Mouse (Mus musculus) kidney, embryonic 15.5 days (tissue): ENCODE measurements around the gene Parp3. TPM values are rescaled to one million over a fixed set of nuclear protein-coding genes. Genes with fewer than 3 reads are reported as not detected.

Experiments used
- ATAC-seq: fragments of 200-750 bp; cut with Nextera tagmentation; replicated peaks from 2 replicates; pipeline ENCODE4 v1.8.0; 2017; ENCODE audit warnings: moderate TSS enrichment; ENCODE audit not compliant: low FRiP score
- H3K27ac ChIP-seq: fragments of 300-500 bp; sonication (generic); 2 replicates; pipeline ENCODE4 v1.5.1; 2015; ENCODE audit warnings: mild to moderate bottlenecking, inconsistent platforms
- H3K27me3 ChIP-seq: fragments of 300-500 bp; sonication (generic); 2 replicates; pipeline ENCODE4 v1.6.1; 2015; ENCODE audit warnings: inconsistent platforms
- H3K36me3 ChIP-seq: fragments of 300-500 bp; sonication (generic); 2 replicates; pipeline ENCODE4 v1.6.1; 2015; ENCODE audit warnings: inconsistent platforms
- H3K4me1 ChIP-seq: fragments of 300-500 bp; sonication (generic); 2 replicates; pipeline ENCODE4 v1.6.1; 2015; ENCODE audit warnings: inconsistent platforms
- H3K4me2 ChIP-seq: fragments of 300-500 bp; sonication (generic); 2 replicates; pipeline ENCODE4 v1.6.1; 2015; ENCODE audit warnings: moderate library complexity, mild to moderate bottlenecking, inconsistent platforms
- H3K4me3 ChIP-seq: fragments of 300-500 bp; sonication (generic); replicated peaks from 2 replicates; pipeline ENCODE4 v1.5.1; 2015; ENCODE audit warnings: mild to moderate bottlenecking, inconsistent platforms
- H3K9ac ChIP-seq: fragments of 300-500 bp; sonication (generic); 2 replicates; pipeline ENCODE4 v1.6.1; 2015; ENCODE audit warnings: mild to moderate bottlenecking, inconsistent platforms
- H3K9me3 ChIP-seq: fragments of 300-500 bp; sonication (generic); replicated peaks from 2 replicates; pipeline ENCODE4 v1.6.1; 2016; ENCODE audit warnings: inconsistent platforms
- WGBS: fragments of 180-500 bp; shearing (Covaris S2); methylation state at CpG from one replicate; pipeline ENCODE4 v1.1.7; 2015; ENCODE audit warnings: mixed read lengths; 5-methylcytosine and 5-hydroxymethylcytosine counted together
- polyA plus RNA-seq: library from polyadenylated mRNA; unstranded; fragments of >200 nt; fragmentation: Nextera tagmentation; extraction: Ambion mirVana; gene quantifications from 2 replicates; pipeline ENCODE4 v1.2.1, GENCODE M21; 2015

Gene Parp3
- polyA plus RNA-seq, 1 experiment from 2014 or later: 4.3 TPM

DNA sequence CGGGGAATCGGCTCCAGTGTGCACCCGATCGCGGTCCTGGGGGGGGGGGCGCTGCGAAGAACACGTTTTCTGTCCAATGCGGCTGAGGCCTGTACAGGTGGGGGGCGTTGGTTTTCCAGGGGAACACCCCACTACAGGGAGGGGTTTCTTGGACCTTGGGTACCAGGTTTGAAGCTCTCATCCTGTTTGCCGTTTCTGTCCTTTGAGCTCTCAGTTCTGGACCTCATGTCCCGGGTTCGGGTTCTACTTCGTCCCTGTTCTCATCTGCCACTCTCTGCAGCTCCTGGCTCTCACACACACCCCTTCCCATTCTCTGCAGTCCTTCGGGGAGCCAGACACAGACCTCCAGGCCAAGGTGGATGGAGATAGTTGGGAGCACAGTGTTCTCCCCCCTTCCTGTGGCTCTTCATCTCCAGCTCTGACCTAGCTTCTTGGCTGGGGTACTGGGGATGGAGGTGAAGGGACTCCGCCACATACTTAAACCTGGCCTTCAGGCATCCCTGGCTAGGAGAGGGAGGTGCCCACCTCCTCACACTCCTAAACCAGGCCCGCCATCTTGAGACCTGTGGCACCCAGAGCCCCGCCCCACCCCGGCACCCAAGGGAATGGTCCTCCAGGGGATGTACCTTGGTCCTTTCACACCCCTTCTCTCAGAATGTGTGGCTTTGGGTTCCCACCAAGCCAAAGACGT is 22.5 kb downstream of the Parp3 start:
- H3K9ac ChIP-seq: peak overlapping the region; percentile 85
- H3K4me1 ChIP-seq: peaks cover 92% of the 10 kb centered on the region
- H3K9me3 ChIP-seq: no peaks in the 10 kb centered on the region
- H3K4me3 ChIP-seq: peak overlapping the region; percentile 82
- 0 out of 2 replicates have a peak, but pooled peaks have one; percentile 3 for ATAC-seq
- peak overlapping the region; percentile 97 for H3K4me2 ChIP-seq
- no peaks in the 10 kb centered on the region for H3K27me3 ChIP-seq
- WGBS: under 1% methylated on average over 19 of the region's 20 CpGs
- H3K36me3 ChIP-seq: no peaks in the 10 kb centered on the region
- H3K27ac ChIP-seq: peak overlapping the region; percentile 98

DNA sequence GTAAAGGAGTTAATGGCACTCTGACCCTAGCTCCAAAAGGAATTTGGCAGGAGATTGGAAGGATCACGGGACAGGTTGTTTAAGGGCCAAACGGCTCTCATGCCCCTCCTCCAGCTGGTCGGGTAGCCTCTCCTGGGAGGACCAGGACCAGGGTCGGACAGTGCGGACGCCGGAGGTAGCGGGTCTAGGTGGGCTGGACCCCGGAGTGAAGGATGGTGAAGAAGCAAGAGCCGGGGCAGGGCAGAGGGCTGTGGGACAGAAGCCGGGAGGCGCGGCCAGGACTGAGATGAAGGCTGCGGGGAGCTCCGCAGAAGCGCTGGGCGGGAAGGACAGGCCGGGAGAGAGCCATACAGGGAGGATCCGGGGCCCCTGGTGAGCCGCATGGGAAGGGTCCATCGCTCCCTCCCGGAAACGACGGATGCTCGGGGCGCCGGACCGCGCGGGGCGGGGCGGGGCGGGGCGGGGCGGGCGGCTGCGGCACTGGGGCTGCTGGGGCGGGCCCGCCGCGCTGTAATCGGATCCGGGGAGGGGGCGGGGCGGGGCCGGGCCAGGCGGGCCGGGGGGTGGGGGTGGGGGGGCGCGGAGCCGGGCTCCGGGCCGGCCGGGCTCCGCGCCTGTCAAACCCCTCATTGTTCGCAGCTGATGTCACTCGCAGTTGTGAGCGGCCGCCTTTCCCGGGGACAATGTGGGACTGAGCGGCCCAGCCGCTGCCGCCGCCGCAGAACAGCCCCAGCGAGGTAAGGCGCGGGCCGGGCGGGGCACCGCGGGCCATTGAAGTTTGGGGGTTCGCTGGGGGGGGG is 23.3 kb downstream of the Parp3 start, which contains the start of gene Pcbp4:
Gene Pcbp4 (plus strand): TSS at position 21 of the 800 bp plus-strand sequence.
- H3K4me2 ChIP-seq: peak within 1 kb of the TSS; percentile 97
- under 1% methylated on average over 43 of the region's 74 CpGs for WGBS
- H3K9me3 ChIP-seq: no peaks in the 10 kb centered on the region
- no peaks in the 10 kb centered on the region for H3K27me3 ChIP-seq
- ATAC-seq: peak; percentile 63
- H3K4me3 ChIP-seq: peak within 1 kb of the TSS; percentile 82
- peak within 1 kb of the TSS; percentile 85 for H3K9ac ChIP-seq
- H3K4me1 ChIP-seq: peaks cover 92% of the 10 kb centered on the region
- H3K27ac ChIP-seq: peak within 1 kb of the TSS; percentile 98
- H3K36me3 ChIP-seq: no peaks in the 10 kb centered on the region

DNA sequence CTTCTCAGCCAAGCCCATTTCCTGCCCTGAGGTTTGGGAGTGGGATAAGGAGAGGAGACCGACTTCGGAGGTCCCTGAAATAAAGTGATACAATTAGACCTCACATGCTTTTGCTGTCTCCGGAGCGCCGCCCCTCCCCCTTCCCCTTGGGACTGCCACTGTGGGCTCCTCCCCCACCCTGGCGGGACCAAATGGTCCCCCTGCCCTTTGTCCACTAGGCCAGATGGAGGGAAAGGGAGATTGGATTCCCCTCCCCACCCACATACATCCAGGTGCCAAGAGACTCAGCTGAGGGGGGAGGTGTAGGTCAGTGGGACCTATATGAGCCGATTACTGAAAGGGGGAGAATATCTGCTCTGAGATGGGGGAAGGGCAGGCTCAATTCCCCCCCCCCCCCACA is 23.9 kb downstream of the Parp3 start:
- H3K27me3 ChIP-seq: no peaks in the 10 kb centered on the region
- peak overlapping the region; percentile 97 for H3K4me2 ChIP-seq
- ATAC-seq: peak; percentile 1
- WGBS: 0% methylated on average over 7 of the region's 7 CpGs
- H3K4me1 ChIP-seq: peaks cover 93% of the 10 kb centered on the region
- H3K9ac ChIP-seq: peak overlapping the region; percentile 85
- H3K27ac ChIP-seq: peak overlapping the region; percentile 98
- H3K4me3 ChIP-seq: peak overlapping the region; percentile 82
- H3K9me3 ChIP-seq: no peaks in the 10 kb centered on the region
- H3K36me3 ChIP-seq: no peaks in the 10 kb centered on the region

DNA sequence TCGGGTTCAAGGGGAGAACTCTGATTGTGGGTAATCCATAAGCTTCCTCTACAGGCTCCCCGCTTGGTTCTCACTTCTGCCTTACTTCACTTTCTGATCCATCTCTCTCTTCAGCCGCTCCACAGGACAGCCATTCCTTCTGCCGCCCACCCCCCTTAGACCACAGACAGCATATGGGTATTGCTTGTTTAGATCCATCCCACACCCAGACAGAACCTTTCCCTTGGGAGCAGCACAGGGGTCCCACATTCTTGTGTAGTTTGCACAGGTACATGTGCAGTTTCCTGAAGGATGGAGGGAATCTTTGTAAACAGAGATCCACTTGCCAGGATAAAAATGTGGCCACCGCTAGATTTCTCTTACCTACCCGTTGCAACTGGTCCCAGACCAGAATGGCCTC is 24.4 kb downstream of the Parp3 start:
- H3K27me3 ChIP-seq: no peaks in the 10 kb centered on the region
- H3K4me3 ChIP-seq: peak overlapping the region; percentile 82
- peak overlapping the region; percentile 97 for H3K4me2 ChIP-seq
- H3K4me1 ChIP-seq: peaks cover 92% of the 10 kb centered on the region
- H3K36me3 ChIP-seq: no peaks in the 10 kb centered on the region
- ATAC-seq: no peak
- WGBS: 30% methylated on average over 6 of the region's 6 CpGs
- 0 out of 2 replicates have a peak overlapping the region, but pooled peaks have one; percentile 85 for H3K9ac ChIP-seq
- peak overlapping the region; percentile 98 for H3K27ac ChIP-seq
- no peaks in the 10 kb centered on the region for H3K9me3 ChIP-seq

DNA sequence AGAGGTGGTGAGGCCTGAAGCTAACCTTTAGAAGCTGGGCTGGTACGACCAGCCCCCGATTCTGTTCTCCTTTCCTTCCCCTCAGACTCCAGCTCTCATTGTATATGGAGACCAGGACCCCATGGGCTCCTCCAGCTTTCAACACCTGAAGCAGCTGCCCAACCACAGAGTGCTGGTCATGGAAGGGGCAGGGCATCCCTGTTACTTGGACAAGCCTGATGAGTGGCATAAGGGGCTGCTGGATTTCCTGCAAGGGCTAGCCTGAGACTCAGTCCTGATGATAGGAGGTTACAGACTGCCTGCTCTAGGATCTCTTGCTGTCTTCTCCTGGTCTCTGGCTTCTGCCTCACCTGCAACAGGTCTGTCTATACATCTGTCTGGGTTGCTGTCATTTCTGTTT is 24.9 kb downstream of the Parp3 start:
- Histone ChIP-seq H3K9ac (no peak overlapping the region), H3K4me3 (peak overlapping the region; percentile 82; the same call in 1 of the 2 replicates), H3K4me1 (peaks cover 92% of the 10 kb centered on the region), H3K27ac (0 out of 2 replicates have a peak overlapping the region, but pooled peaks have one; percentile 98), H3K36me3 (no peaks in the 10 kb centered on the region), H3K4me2 (0 out of 2 replicates have a peak overlapping the region, but pooled peaks have one; percentile 35), H3K27me3 (no peaks in the 10 kb centered on the region), H3K9me3 (no peaks in the 10 kb centered on the region)
- WGBS: 41% methylated on average over 2 of the region's 2 CpGs
- no peak for ATAC-seq

DNA sequence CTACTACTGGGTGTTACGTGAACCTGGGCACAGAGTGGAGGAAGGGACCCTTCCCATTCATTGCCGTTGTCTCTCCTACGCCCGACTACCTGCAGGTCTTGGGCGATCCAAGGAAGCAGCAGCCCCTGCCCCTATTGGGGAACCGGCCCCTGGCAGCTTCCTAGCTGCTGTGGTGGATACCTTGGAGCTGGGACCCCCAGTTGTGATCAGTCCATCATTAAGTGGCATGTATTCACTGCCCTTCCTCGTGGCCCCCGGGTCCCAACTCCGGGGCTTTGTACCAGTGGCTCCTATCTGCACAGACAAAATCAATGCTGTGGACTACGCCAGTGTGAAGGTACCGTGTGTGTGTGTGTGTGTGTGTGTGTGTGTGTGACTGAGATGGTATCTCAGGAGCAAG is 25.5 kb downstream of the Parp3 start:
- no peaks in the 10 kb centered on the region for H3K36me3 ChIP-seq
- no peaks in the 10 kb centered on the region for H3K27me3 ChIP-seq
- peak overlapping the region; percentile 83 for H3K27ac ChIP-seq
- no peak for ATAC-seq
- H3K4me2 ChIP-seq: peak overlapping the region; percentile 35
- peaks cover 92% of the 10 kb centered on the region for H3K4me1 ChIP-seq
- no peak overlapping the region for H3K9ac ChIP-seq
- 68% methylated on average over 11 of the region's 11 CpGs for WGBS
- H3K4me3 ChIP-seq: no peak overlapping the region
- no peaks in the 10 kb centered on the region for H3K9me3 ChIP-seq

DNA sequence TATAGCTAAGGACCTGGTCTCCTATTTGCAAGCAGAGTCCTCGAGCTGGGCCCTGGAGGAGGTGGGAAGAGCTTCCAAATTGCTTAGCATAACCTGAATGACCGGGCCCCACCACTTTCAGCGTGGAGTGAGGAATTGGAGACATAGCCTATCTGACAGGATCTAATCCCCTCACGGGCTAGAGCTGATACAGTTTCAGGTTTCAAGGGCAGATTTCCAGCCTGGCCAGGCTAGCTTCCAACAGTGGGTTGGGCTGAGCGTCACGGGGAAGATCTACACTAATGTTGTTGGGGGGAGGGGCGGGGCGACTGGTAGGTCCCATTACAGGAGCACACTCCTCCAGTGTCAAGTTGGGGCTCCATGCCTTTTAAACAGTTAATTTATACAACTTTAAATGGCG is 26.1 kb downstream of the Parp3 start:
- WGBS: 4% methylated on average over 9 of the region's 9 CpGs
- Histone ChIP-seq H3K4me1 (peaks cover 92% of the 10 kb centered on the region), H3K27me3 (no peaks in the 10 kb centered on the region), H3K4me3 (peak overlapping the region; percentile 14; the same call in 1 of the 2 replicates), H3K9me3 (no peaks in the 10 kb centered on the region), H3K4me2 (peak overlapping the region; percentile 35), H3K36me3 (no peaks in the 10 kb centered on the region), H3K27ac (peak overlapping the region; percentile 83), H3K9ac (peak overlapping the region; percentile 17; the same call in 1 of the 2 replicates)
- ATAC-seq: no peak

DNA sequence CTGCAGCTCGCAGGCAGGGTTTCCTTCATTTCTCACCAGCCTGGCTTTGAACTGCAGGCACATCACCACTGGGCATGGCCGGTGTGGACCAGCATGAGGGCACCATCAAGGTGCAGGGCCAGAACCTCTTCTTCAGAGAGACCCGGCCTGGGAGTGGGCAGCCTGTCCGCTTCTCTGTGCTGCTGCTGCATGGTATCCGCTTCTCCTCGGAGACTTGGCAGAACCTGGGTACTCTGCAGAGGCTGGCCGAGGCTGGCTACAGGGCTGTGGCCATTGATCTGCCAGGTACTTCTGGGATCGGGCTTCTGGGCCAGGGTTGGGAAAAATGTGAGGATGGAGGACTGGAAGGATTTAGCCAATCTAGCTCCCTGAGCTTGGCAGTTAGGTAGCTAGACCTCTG is 26.8 kb downstream of the Parp3 start:
- no peak for ATAC-seq
- Histone ChIP-seq H3K9me3 (no peaks in the 10 kb centered on the region), H3K4me3 (no peak overlapping the region), H3K4me1 (peaks cover 92% of the 10 kb centered on the region), H3K36me3 (no peaks in the 10 kb centered on the region), H3K9ac (peak overlapping the region; percentile 17; the same call in 1 of the 2 replicates), H3K27ac (peak overlapping the region; percentile 83), H3K27me3 (no peaks in the 10 kb centered on the region), H3K4me2 (peak overlapping the region; percentile 35)
- 82% methylated on average over 8 of the region's 8 CpGs for WGBS

DNA sequence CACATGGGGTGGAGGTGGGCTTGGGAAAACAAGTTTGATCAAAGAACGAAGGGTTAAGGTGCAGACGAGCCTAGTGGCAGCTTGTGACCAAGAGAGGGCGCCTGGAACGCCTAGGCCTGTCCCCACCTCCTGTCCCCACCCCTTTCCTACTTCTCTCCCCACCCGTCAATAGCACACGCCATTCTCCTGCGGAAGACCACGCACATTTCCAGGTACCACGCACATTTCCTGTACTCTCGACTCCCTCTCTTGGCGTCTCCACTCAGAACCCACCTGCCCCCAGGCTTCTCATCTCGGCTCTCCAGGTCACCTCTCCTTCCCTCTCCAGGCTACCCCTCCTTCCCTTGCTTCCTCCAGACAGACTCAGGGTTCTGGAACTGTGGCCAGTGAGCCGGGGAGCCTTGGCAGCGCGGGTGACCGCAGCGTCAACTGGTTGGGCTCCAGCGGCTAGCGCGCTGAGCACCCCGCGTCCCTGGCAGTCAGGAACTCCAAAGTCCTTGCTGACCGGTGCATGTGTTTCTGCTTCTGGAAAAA is 28.2 kb downstream of the Parp3 start:
- Histone ChIP-seq H3K4me3 (peak overlapping the region; percentile 57), H3K4me1 (peaks cover 83% of the 10 kb centered on the region), H3K36me3 (no peaks in the 10 kb centered on the region), H3K27ac (peak overlapping the region; percentile 87), H3K9me3 (no peaks in the 10 kb centered on the region), H3K27me3 (no peaks in the 10 kb centered on the region), H3K9ac (peak overlapping the region; percentile 65), H3K4me2 (peak overlapping the region; percentile 82)
- ATAC-seq: peak; percentile 50; the same call in 1 of the 2 replicates
- under 1% methylated on average over 23 of the region's 23 CpGs for WGBS

DNA sequence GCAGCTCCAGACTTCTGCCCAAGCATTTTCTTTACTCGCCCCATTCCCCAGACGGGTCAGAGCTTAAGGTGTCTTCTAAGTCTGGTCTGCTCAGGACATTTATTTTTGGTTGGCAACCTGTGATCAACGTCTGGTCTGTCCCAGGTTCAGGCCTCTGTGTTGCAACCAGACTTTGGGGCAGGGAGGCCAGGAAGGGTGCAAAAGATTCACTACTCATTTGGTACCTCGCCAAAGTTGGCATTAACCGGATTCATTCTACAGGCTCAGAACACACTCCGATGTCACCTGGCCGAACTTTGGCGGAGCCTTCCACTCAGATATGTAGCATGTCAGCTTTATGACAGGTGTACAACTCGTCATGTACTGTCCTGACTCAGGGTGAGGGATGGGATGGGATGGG is 28.8 kb downstream of the Parp3 start:
- peak overlapping the region; percentile 87 for H3K27ac ChIP-seq
- peak; percentile 4; the same call in 1 of the 2 replicates for ATAC-seq
- peak overlapping the region; percentile 82 for H3K4me2 ChIP-seq
- WGBS: 37% methylated on average over 9 of the region's 9 CpGs
- H3K4me3 ChIP-seq: peak overlapping the region; percentile 57
- H3K27me3 ChIP-seq: no peaks in the 10 kb centered on the region
- no peaks in the 10 kb centered on the region for H3K9me3 ChIP-seq
- peak overlapping the region; percentile 65 for H3K9ac ChIP-seq
- H3K36me3 ChIP-seq: no peaks in the 10 kb centered on the region
- H3K4me1 ChIP-seq: peaks cover 79% of the 10 kb centered on the region

DNA sequence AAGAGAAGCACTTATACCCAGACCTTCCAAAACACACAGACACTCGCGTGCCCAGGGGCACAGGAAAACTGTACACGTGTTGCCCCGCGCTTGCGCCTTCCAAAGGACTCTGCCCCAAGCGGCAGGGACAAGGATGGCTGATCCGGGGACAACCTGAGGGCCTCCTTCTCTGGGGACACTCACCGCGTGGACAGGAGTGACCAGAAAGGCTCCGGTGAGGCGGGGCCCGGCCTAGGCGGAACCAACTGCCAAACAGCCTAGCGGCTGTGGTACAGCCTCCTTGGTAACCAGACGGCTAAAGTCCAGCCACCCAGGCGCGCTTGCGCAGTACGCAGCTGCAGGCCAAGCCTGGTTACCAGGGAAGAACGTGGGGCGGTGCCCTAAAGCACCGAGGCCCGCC is 29.4 kb downstream of the Parp3 start, which contains the start of the genes Abhd14b and Abhd14a:
Gene Abhd14b (plus strand): TSS at position 112 of the 400 bp plus-strand sequence.
Gene Abhd14a (minus strand): TSS at position 331 of the 400 bp plus-strand sequence.
- Histone ChIP-seq H3K27me3 (no peaks in the 10 kb centered on the region), H3K4me3 (peak within 1 kb of the TSS; percentile 57), H3K4me1 (peaks cover 73% of the 10 kb centered on the region), H3K27ac (peak within 1 kb of the TSS; percentile 87), H3K9me3 (no peaks in the 10 kb centered on the region), H3K4me2 (peak within 1 kb of the TSS; percentile 82), H3K9ac (peak within 1 kb of the TSS; percentile 65), H3K36me3 (0 out of 2 replicates have a peak, but pooled peaks cover under 1% of the 10 kb centered on the region)
- under 1% methylated on average over 24 of the region's 24 CpGs for WGBS
- ATAC-seq: peak; percentile 84
